Mouse (Mus musculus) liver (tissue): ENCODE measurements around the gene Foxn3.

ENCODE experiments used
- DNase-seq: peaks from one replicate; pipeline ENCODE4 v3.0.0-alpha.2; 2020; ENCODE audit warnings: mixed read lengths

Gene Foxn3

DNA sequence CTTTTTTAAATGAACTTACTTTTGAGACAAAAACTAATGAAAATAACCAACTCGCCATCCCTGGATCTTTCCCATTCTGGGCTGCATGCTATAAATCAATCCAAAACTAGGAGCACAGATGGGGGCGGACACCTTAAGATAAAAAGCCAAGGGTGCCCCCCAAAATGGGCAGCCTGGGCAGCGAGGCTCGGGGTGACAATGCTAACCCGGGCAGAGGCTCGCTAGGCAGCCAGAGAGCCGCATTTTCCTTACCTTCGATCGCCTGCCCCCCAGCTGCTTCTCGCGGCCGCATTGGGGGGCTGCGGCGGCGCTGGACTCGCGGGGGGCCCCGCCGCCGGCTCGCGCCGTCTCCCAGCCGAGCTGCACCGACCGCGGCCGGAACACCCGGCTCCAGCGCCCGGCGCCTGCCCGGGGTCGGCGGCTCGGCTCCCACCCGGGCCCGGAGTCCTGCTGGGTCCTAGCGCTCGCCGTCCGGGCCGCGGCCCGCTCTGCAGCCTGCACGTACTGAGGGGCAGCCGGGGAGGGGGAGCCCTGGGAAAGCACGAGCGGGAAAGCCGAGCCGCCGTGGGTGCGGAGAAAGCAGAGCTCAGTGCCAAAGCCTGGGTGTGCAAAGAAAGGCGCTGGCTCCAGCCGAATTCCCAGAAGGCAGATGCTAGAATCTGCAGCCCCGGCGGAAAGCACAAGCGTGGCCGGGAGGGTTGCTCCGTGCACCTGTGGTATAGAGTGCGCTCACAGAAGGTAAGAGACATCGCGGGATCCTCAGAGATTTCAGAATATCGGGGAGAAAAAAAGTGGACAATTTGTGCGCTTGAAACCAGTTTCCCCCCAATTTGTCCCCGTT lies at the start of gene Foxn3:
Gene Foxn3 (minus strand): TSS at position 364 of the 841 bp plus-strand sequence.
- DNase-seq: peak; percentile 74

DNA sequence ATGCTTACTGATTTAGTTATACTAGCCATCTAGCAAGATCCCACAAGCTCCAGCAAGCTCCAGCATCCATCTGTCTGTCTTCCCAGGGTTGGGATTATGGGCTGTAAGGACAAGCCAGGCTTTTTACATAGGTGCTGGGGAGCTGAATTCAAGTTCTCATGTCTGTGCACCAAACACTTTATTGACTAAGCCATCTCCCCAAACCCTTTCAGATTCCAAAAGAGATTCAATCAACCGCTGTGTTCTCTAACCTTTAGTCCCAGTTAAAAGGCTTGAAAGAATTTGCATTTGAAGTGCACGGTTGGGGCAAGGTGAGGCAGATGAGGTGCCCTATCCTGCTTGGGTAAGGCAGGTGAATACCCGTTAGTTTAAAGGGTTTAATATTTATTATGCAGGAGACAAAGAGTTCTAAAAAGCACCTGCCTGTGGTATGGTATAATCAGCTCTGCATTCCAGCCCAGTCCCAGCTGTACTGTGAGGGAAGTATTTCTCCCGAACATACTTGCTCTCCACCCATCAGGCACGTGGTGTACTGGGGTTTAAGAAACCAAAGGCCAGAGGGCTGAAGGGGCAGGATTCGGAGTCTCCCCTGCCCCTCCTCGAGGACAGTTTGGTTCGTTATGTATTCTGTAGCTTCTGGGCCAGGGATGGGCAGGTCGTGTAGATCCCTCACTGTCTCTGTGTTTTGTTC lies 48.9 kb upstream of the Foxn3 start:
- DNase-seq: no peak

DNA sequence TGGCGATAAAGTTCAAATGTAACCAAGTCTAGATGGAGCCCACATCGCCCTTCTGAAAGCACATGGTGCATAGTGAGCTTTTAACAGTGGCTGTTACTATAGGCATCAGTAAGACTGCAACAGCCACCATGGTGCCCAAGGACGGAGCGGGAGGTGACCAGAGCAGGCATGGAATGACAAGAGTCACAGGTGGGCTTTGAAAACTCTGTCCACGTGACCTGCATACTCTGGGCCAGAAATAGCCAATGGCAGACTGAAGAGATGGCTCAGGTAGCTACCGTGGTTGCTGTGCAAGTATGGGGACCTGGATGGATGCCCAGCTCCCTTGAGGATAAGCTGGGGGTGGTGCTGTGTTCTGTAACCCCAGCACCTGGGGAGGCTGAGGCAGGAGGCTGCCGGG lies 47.5 kb upstream of the Foxn3 start:
- DNase-seq: no peak

DNA sequence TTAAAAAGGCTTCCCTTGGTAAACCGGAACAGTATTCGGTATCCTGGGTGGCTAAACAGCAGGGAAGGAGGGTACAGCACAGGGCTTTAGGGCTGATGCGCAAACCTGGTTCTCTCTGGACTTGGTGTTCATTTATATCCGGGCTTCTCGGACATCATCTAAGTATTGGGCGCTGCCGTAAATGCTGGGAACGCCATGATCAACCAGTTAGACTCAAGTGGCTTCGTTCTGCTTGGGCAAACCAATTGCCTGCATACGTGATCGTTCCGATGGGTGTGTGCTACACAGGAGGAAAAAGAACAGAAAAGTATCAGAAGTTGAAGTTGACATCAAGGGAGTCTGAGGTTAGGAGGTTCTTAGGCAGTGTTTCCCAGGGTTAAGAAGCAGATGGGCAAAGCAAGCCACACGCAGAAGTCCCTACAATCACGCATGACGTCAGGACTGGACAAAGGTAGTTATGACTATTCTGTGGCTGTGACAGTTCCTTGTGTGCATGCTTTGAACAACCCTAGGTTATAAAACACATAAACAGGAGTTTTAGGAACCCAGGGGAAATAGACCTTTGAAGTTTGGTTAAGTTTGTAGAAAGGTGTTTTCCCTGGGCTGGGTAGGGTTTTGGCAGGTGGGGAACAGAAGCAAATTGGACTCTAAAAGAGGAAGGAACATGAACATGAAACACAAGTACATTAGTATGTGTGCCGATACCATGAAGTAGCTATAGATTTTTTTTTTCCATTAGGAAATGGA lies 46.9 kb upstream of the Foxn3 start:
- DNase-seq: no peak

DNA sequence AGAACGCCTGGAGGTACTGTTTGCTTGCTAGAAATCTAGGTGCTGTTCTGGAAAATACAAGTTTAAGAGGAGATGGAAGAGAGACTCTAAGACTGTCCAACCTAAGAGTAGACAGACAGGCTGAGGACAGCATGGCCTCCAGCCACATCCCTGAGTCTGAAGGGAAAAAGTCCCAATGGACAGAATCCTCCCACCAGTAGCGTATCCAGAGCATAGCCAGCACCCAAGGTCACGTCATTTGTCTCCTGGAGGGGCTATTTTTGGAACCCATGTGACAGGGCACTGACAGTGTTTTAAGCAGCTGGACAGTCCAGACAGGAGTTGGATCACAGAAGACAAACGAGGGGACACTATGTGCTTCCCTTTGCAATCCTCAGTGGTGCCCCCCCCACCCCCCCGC lies 46.3 kb upstream of the Foxn3 start:
- no peak for DNase-seq

DNA sequence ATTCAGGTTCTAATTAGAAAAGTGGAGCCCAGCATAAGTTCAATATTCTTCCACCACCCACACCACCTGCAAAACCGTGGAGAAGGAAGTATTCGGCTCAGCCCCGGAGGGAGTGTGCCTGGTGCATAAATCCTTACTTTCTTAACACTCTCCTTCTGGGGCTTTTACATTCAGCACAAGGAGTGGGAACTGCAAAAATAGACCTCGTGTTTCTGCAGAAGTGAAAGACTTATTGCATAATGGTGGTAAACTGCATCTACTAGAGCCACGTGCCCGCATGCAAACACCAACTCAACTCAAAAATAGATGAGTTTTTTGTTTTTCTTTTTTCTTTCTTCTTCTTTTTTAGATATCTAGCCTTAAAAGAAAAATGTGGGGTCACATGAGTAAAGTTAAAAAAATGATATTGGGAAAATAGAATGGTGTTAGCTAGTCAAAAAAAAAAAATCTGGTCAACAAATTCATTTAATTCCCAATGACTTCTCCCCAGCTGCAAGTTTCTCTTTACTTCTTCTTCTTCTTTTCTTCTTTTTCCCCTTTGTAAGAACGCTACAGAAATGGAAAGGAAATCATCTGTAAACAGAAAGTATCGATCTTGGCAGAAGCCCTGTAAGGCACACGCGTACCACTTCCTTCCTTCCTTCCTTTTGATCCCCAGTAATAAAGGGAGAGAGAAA lies 45.0 kb upstream of the Foxn3 start:
- no peak for DNase-seq

DNA sequence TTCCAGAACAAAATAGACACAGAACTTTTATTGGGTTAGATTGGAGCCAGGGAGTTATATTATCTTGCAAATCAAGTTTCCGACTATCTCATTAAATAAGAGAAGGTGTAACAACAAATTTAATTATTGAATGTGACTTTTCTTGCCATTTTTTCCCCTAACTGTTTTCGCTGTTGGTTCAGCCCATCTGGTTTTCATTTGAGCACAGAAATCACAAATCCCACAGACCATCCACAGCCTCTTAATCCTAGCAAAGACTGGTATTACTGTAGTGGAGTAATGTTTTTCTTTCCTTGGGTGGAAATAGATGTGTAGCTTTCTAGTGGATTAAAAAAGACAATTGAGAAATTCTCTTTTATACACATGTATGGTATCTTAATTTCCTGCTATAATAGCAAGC lies 40.0 kb upstream of the Foxn3 start:
- DNase-seq: no peak

DNA sequence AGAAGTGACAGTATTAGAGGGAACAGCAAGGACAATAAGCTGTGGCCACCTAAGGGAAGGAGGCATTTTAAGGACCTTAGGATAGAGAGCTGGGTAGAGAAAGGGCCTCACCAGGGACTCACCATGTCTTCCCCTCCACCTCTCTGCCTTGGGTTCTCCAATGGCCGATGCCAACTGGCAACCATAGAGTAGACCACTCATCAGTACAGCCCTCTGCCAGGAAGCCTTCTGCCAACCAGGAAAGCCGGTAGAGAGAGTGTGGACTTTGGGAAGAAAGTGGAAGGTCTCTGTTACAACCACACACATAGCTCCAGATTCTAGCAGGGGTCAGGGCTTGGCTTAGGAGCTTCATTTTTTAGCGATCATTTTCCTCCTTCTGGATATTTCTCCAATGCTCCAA lies 38.5 kb upstream of the Foxn3 start:
- no peak for DNase-seq

DNA sequence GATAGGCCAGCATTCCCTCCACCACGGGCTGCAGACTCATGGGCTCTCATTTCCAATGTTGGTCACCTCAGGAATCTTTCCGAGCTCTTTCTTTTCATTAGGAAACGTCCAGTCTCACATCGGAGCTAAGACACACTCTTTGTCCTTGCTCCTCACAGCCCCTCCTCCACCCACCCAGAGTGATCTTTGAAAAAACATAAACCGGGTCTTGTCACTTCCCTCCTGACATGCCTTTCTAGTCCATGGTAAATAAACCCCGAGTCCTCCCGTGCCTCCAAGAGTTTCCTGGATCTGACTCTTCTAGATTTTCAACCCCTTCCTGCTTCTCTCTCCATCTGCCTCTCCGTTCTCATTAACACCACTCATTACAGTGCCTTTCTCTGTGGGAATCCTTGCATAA lies 38.0 kb upstream of the Foxn3 start:
- DNase-seq: no peak

DNA sequence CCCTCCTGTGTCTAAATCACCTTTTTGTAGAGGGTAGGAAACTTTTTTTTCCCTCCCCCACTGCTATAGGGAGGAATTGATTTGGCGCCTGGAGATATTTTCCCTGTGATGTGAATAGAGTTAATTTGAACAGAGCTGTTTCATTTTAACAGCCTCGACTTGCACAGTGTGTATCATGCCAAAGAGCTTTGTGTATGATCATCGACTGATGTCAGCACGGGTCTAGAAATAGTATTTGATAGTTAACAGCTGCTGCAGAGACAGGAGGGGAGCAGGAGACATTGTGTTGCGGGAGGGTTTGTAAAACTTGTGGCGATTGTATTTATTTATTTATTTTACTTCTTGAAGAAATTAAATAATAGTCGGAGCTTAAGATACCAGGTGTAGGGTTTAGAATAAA lies 36.2 kb upstream of the Foxn3 start:
- DNase-seq: no peak

DNA sequence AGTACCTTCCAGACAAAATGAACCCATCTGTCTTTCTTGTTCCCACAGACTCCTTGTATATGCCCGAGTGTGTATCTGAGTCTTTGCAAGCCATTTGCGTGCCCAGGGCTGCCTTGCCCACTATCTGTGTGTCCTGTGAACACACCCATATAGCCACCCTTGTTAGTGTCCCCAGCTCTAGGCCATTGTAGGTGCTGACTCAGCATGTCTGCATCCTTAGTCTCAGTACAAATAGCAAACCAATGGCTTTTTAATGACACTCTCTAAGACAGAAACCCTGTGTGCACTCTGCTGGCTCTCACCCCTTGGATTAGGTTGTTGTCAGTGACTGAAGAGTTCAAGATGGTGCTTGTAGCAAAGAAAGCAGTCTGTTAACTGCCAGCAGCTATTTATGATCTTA lies 33.0 kb upstream of the Foxn3 start:
- no peak for DNase-seq

DNA sequence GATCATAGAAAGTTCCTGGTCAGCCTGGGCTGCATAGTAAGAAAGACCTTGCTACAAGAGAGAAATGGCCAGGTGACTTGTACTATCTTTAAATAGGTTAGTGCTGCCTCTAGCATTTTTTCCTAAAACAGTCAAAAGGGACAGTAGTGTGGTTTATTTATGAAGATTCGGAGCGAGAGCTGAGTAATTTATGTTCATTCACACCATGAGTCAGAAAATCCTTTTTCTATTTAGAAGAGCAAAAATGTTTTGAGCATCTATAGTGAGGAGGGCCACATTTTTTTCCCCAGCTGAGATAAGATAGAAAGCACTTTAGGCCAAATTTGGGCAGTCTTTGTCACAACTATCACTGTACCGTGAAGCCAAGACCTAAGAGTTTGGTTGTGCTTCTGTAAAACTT lies 24.0 kb upstream of the Foxn3 start:
- DNase-seq: no peak

DNA sequence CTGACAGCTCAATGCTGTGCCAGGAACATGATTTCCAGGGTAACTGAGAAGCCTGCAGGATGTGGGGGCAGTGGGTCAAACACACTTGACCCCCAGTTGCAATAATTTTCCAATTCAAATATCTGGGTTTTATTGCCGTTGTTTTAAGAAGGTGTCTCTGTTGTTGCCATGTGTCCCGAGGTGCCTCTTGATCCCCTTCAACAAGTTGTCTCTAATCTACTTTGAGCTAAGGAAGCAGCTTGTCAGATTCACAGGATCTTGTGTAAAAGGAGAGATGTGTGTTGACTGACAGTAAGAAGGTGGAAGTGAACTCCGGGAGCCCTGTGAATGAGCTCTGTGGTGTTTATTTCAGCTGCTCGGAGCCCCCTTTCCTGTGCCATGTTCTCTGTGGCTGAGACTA lies 16.6 kb upstream of the Foxn3 start:
- no peak for DNase-seq

DNA sequence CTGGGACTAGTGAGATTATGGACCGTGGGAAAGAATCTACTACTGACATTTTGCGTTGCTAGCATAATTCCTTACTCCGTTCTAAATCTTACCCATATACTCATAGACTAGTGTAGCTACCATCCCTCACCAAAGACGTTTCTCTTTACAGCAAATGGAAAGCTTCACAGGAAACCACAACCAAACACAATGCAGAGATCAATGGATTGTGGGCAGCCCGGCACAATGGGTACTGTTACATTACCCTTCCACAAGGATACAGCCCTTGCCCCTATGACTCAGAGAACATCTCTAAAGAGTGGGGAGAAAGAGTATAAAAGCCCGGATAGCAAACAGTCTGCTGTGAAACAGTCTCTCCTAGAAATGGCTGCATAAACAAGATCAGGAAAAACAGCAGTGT lies 13.3 kb upstream of the Foxn3 start:
- DNase-seq: no peak

DNA sequence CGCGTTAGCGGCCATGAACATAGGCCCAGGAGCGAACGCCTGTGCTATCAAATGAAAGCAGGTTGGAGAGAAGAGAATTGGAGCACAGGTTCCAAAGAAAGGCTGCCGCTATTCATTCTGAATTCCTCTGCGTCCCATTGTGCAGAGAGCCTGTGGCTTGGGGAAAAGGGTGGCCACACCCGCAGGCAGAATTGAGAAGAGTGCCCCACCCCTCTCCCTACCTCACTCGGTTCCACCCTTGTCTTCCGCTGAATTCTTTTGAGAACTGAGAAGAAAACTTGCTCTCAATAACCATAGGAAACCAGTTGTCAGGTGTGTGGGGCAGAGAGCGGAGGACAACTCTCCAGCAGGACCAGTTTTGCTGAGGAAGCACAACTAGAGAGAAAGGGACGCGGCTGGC lies 10.9 kb upstream of the Foxn3 start:
- no peak for DNase-seq

DNA sequence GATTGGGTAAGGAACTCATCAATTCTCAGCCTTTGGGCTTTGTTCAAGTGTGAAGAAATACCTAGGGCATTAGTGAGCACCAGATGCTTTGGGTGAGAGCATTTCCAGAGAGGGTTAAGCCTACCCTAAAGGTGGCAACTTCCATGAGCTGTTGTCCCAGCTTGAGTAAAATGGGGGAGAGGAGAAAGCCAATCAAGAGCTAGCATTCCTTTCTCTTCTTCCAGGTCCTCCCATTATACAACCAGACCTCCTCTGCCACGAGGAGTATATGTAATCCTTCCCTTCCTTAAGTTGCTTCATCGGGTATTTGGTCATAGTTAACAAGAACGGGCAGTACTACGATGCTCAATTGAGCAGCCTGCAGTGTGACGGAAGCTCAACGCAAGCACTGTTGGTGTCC lies 9.7 kb upstream of the Foxn3 start:
- no peak for DNase-seq

DNA sequence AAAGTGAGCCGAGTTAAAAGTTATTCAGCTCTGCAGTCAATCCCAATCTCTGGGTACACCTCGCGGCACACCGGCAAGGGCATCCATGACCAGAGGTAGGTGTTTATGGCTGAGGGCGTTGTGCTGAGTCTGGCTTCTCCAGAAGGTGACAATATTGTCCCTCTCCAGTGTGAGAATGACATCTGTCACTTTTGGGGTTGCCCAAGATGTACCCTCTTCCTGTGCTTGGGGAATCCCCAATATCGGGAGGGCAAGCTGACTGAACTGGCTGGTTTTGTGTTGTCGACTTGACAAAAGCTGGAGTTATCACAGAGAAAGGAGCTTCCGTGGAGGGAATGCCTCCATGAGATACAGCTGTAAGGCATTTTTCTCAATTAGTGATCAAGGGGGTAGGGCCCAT lies 8.6 kb upstream of the Foxn3 start:
- no peak for DNase-seq

DNA sequence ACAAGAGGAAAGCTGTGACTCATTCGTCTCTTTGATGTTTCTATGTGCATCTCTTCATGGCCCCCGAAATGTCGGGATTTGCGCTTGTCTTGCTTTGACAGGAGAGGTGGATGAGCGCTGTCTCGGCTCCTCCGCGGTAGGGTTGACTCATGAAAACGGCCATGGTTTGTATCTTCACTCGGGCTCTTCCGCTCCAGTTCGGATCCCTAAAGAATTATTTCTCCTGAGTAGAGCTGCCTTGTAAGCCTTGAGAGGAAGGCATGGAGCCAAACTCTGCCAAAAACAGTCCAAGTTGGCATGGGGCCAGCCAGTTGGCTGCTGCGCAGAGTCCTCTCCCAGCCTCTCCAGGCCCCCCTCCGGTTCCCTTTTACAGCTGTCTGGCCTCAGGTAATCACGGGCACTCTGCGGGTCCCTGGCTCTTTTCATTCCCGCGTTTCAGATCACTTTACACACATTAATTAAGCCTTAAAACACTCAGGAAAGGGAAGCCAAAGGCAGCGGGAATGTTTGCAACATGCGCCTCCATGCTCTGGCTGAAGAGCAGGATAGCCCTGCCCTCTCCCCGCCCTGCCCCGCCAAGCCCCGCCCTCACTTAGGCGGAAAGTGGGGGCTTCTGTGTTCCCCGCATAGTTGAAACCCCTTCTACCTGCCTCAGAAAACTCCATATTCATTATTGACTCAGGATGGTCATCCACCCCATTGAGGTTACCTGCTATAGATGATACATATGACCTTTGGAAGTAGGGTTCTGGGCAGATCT lies 7.0 kb upstream of the Foxn3 start:
- peak; percentile 38 for DNase-seq

DNA sequence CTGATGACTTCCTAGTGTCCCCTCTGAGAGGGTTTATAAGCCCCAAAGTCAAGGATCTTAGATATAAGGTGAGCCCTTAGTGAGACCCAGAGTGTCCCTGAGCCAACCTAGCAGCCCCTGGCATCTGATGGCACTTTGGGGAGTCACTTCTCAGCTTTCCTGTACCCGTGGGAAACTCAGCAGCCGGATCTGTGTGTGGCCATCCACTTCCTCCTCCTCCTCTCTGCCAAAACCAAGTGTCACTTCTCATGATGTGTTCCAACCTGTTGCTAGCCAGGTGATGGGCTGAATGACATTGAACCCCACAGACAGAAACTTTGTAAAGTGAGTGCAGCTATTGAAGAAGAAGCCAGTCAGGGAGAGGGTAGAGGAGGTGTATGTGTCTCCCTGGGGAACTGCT lies 2.2 kb upstream of the Foxn3 start:
- DNase-seq: no peak

DNA sequence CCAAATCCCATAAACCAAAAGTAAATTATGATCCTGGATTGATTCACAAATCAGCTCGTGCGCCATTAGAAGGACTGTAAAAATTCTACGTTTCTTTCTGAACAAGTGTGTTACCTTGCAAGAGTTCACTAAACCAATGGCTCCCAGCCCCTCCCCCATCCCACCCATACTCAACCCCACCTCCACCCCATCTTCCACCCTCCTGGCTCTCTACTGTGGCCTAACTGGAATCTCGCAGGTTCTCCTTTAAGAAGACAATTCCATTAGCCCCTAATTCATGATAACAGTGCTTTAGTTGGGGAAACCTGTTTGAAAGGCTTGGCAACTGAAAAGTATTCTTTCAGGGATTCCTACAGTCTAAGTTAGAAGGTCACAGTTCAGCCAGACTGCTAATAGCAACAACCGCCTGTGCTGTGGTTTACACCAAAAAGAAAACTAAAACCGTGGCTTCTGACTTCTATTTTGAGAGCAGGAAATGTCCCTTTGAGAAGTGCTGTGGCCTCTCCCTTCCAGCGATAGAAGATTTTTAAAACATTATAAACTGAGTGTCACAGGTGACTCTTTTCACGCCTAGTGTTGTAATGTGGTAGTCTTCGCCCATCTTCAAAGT lies 1.0 kb upstream of the Foxn3 start:
- DNase-seq: peak; percentile 42

DNA sequence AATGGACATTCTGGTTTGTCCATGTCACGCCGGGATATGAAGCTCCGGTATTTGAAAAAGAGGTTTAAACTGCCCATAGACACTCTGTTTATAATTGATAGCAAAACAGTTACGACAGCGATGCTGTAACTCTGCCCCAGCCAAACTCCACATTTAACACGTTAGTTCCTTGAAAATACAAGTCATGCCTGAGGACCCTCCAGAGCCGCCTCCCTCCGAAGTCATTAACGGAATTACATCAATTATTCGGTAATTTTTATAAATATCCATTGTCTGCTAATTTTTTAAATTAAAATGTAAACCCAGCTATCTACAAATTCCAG lies 554 bp downstream of the Foxn3 start:
- no peak for DNase-seq
